Mouse (Mus musculus) c-Kit-positive CD71-positive TER-119-negative erythroid progenitor cells, embryonic 14.5 days (primary cell): ENCODE data around the gene Adcy1.

ENCODE experiments used
- DNase-seq: peaks from one replicate; pipeline ENCODE4 v3.0.0-alpha.2; 2013; ENCODE audit warnings: low read depth

The Adcy1 gene

GRCm38 (mm10) chr11:7136246-7136855 is 73.1 kb downstream of the Adcy1 start:
- no peak for DNase-seq

GRCm38 (mm10) chr11:7138370-7138769 is 75.1 kb downstream of the Adcy1 start:
- DNase-seq, result no peak

GRCm38 (mm10) chr11:7140449-7140848 is 77.2 kb downstream of the Adcy1 start:
- no peak for DNase-seq

- no peak for DNase-seq
These were observed 79.4 kb downstream of the Adcy1 start for GRCm38 (mm10) chr11:7142725-7143124.

GRCm38 (mm10) chr11:7144369-7144768 is 81.1 kb downstream of the Adcy1 start:
- DNase-seq, result no peak

GRCm38 (mm10) chr11:7145221-7145620 is 81.9 kb downstream of the Adcy1 start:
- no peak for DNase-seq

- no peak for DNase-seq
These were observed 84.2 kb downstream of the Adcy1 start for GRCm38 (mm10) chr11:7147536-7147935.

- DNase-seq, result no peak
These were observed 84.7 kb downstream of the Adcy1 start for GRCm38 (mm10) chr11:7147945-7148344.

GRCm38 (mm10) chr11:7149471-7149870 is 86.2 kb downstream of the Adcy1 start:
- DNase-seq, result no peak

GRCm38 (mm10) chr11:7150511-7150910 is 87.2 kb downstream of the Adcy1 start:
- no peak for DNase-seq

- DNase-seq, result no peak
These were observed 89.1 kb downstream of the Adcy1 start for GRCm38 (mm10) chr11:7152371-7152770.

GRCm38 (mm10) chr11:7153081-7153480 is 89.8 kb downstream of the Adcy1 start:
- DNase-seq, result no peak

GRCm38 (mm10) chr11:7156427-7156826 is 93.1 kb downstream of the Adcy1 start:
- DNase-seq, result no peak

- DNase-seq, result no peak
These were observed 94.9 kb downstream of the Adcy1 start for GRCm38 (mm10) chr11:7158196-7158595.

- DNase-seq, result no peak
These were observed 96.9 kb downstream of the Adcy1 start for GRCm38 (mm10) chr11:7160146-7160545.

- DNase-seq, result no peak
These were observed 97.4 kb downstream of the Adcy1 start for GRCm38 (mm10) chr11:7160637-7161101.

GRCm38 (mm10) chr11:7161502-7162174 is 98.3 kb downstream of the Adcy1 start:
- no peak for DNase-seq

GRCm38 (mm10) chr11:7164416-7164815 is 101.1 kb downstream of the Adcy1 start:
- DNase-seq, result no peak

- DNase-seq, result no peak
These were observed 106.4 kb downstream of the Adcy1 start for GRCm38 (mm10) chr11:7169645-7170044.

- DNase-seq, result no peak
These were observed 110.4 kb downstream of the Adcy1 start for GRCm38 (mm10) chr11:7173664-7174063.

- DNase-seq, result no peak
These were observed 115.4 kb downstream of the Adcy1 start for GRCm38 (mm10) chr11:7178724-7179123.

- no peak for DNase-seq
These were observed 116.0 kb downstream of the Adcy1 start for GRCm38 (mm10) chr11:7179276-7179675.

- no peak for DNase-seq
These were observed 119.2 kb downstream of the Adcy1 start for GRCm38 (mm10) chr11:7182409-7183042.
